Mouse (Mus musculus): ENCODE results near the gene Tas2r143.
A peak's percentile ranks its signal among the peaks of the same experiment; 100 is the strongest.

Tas2r143 gene

GRCm38 (mm10) chr6:42395960-42396809, 3.9 kb upstream of the Tas2r143 start:
- DNase-seq (ENCODE audit: inconsistent age in 2 of 2, low spot score in 1 of 2) = peak; percentile 95 to 98

GRCm38 (mm10) chr6:42397041-42397657, 2.9 kb upstream of the Tas2r143 start:
- peak; percentile 79 to 91 for DNase-seq (ENCODE audit: inconsistent age in 2 of 2, low spot score in 1 of 2)

DNA sequence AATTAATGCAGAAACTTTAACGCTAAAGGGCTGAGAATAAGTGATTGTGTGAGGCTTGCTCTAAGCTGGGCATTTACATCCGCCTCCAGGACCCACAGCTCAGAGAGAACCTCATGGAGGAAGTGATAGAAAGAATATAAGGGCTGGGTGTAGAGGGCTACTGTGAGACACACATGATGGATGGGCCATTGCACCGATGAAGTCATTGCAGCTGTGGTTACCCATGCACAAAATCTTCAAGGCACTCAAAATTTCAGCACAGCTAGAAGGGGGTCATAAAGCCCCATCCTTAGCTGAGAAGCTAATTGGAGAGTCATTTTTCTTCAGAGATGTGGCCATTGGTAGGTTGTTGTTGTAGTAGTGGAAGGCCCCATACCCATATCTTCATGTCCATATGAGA, 1.8 kb upstream of the Tas2r143 start:
- DNase-seq (ENCODE audit: inconsistent age in 2 of 2, low spot score in 1 of 2) = peak; percentile 38 to 78

DNA sequence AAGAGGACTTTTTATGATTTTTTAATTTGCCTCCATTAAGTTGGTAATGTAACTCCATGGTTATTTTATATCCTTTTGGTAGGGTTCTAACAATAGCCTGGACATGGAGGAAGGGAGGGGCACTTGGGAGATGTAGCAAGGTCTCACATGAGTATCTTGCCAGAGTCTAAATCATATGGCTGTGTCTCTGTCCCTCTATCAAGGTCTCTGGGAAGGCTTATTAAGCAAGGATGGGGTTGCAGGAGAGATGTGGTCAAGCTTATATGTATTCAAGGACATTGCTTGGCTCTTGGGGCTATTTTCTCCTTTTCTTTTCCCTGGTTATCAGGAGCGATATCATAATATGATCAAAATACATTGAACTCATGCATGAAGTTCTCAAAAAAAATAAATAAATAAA, 1.0 kb upstream of the Tas2r143 start:
- peak in 1 of 2 experiments; percentile 69 for DNase-seq (ENCODE audit: inconsistent age in 2 of 2, low spot score in 1 of 2)

- DNase-seq (ENCODE audit: inconsistent age in 2 of 2, low spot score in 1 of 2) = no peak
Observed at GRCm38 (mm10) chr6:42405134-42405533, 5.1 kb downstream of the Tas2r143 start, which contains the start of gene Tas2r135. TSS of gene Tas2r135 (plus strand) at chr6:42405434.

- peak; percentile 32 to 80 for DNase-seq (ENCODE audit: inconsistent age in 2 of 2, low spot score in 1 of 2)
Observed at GRCm38 (mm10) chr6:42419443-42419842, 19.4 kb downstream of the Tas2r143 start.

GRCm38 (mm10) chr6:42421439-42421838, 21.4 kb downstream of the Tas2r143 start:
- DNase-seq (ENCODE audit: inconsistent age in 2 of 2, low spot score in 1 of 2) = peak in 1 of 2 experiments; percentile 48

GRCm38 (mm10) chr6:42424472-42424871, 24.4 kb downstream of the Tas2r143 start:
- DNase-seq (ENCODE audit: inconsistent age in 2 of 2, low spot score in 1 of 2) = no peak

- DNase-seq (ENCODE audit: inconsistent age in 2 of 2, low spot score in 1 of 2) = no peak
Observed at GRCm38 (mm10) chr6:42426337-42426736, 26.3 kb downstream of the Tas2r143 start.

DNA sequence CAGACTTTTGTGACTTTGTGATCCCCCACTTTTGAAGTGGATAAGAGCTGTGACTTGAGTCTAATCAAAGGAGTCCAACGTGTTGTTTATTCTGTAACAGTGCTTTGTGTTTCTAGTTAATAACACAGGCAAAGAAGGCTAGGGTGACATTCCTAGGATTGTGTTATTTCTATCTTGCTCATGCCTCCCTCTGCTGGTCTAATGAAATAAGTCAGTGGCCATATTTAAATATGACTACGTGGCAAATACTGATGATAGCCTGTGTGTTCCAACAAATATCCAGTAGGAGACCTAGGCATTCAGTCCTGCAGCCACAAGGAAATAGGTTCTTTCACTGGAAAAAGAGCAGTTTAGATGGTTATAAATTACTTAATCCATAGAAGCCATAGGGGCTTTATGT, 33.5 kb downstream of the Tas2r143 start:
- peak in 1 of 2 experiments; percentile 68 for DNase-seq (ENCODE audit: inconsistent age in 2 of 2, low spot score in 1 of 2)

- peak; percentile 24 to 41 for DNase-seq (ENCODE audit: inconsistent age in 2 of 2, low spot score in 1 of 2)
Observed at GRCm38 (mm10) chr6:42434446-42434845, 34.4 kb downstream of the Tas2r143 start, which contains the start of gene Tas2r126. TSS of gene Tas2r126 (plus strand) at chr6:42434535.

- DNase-seq (ENCODE audit: inconsistent age in 2 of 2, low spot score in 1 of 2) = no peak
Observed at GRCm38 (mm10) chr6:42435490-42435889, 35.5 kb downstream of the Tas2r143 start.

DNA sequence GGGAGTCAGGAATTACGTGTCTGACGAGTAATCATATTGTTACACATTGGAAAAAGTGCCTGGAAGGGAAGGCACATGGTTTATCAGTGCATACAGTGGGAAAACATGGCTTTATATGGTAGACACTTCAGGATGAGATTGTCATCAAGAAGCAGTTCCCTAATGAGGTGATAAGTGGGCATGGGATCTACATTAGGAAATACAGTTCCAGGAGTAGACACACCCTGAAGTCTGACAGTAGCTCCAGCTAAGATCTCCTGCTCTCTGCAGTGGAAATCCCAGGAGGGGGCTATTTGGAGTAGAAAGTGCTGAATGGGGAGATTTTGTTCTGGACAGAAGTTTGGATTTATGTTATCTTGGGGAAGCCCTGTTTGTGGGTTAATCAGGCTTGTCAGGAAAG, 41.4 kb downstream of the Tas2r143 start:
- no peak for DNase-seq (ENCODE audit: inconsistent age in 2 of 2, low spot score in 1 of 2)

DNA sequence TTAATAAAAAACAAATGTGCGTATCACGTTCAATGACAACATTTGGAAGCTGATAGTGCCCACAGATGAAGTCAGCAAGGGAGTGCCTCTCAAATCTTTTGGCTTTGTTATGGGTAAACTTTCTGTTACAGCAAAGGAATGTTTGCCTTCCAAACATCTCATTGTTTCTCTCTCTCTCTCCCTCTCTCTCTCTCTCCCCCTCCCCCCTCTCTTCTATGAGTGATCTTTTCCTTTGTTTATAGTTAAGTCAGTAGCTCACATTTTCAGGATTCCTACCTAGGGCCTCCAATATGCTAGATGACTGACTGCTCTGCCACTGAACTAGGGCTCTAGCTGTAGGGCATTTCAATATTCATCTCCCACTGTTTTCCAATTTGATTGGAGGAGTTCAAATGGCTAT, 44.5 kb downstream of the Tas2r143 start:
- DNase-seq (ENCODE audit: inconsistent age in 2 of 2, low spot score in 1 of 2) = no peak

DNA sequence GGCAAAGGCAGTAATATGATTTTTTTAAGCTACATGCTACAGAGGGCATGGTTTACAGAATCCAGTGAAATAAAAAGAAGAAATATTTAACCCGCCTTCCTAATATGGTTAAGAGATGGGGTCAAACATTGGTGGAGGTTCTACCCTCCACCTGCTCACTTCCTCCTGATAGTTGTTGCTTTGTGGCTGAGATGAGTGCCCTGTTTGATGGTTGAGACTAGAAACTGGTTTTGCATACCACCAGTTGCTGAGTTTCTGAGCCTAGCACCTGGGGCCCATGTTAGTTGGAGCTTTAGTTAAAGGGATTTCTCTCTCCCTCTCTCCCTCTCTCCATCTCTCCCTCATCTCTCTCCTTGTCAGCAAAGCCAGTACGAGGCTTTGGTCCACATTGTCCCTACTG, 47.3 kb downstream of the Tas2r143 start:
- DNase-seq (ENCODE audit: inconsistent age in 2 of 2, low spot score in 1 of 2) = no peak
